Mouse (Mus musculus) heart, embryonic 11.5 days (tissue): ENCODE measurements at regions not wholly inside any gene's neighbourhood (a gene's known extent, or its start where the extent isn't known, plus 50 kb on each side); places are given as distances from the start of the nearest gene placed in this dataset.

ENCODE experiments used
- ATAC-seq: fragments of 200-750 bp; cut with Nextera tagmentation; replicated peaks from 2 replicates; pipeline ENCODE4 v1.8.0; 2017; ENCODE audit warnings: moderate library complexity; ENCODE audit not compliant: insufficient number of reproducible peaks, low FRiP score, low TSS enrichment
- H3K27ac ChIP-seq: fragments of 300-500 bp; sonication (generic); 2 replicates; pipeline ENCODE4 v1.5.1; 2014; ENCODE audit warnings: mild to moderate bottlenecking, low read depth, low read length
- H3K27me3 ChIP-seq: fragments of 300-500 bp; sonication (generic); 2 replicates; pipeline ENCODE4 v1.6.1; 2014; ENCODE audit warnings: mild to moderate bottlenecking, low read length, mixed read lengths; ENCODE audit not compliant: control insufficient read depth, insufficient read depth
- H3K36me3 ChIP-seq: fragments of 300-500 bp; sonication (generic); 2 replicates; pipeline ENCODE4 v1.6.1; 2014; ENCODE audit warnings: mild to moderate bottlenecking, low read length, moderate library complexity, mixed read lengths; ENCODE audit not compliant: control insufficient read depth, insufficient read depth
- H3K4me1 ChIP-seq: fragments of 300-500 bp; sonication (generic); 2 replicates; pipeline ENCODE4 v1.6.1; 2014; ENCODE audit warnings: low read length; ENCODE audit not compliant: control insufficient read depth, insufficient read depth
- H3K4me2 ChIP-seq: fragments of 300-500 bp; sonication (generic); 2 replicates; pipeline ENCODE4 v1.6.1; 2014; ENCODE audit warnings: mild to moderate bottlenecking, moderate library complexity
- H3K4me3 ChIP-seq: fragments of 300-500 bp; sonication (generic); 2 replicates; pipeline ENCODE4 v1.5.1; 2014; ENCODE audit warnings: low read depth, low read length
- H3K9ac ChIP-seq: fragments of 300-500 bp; sonication (generic); 2 replicates; pipeline ENCODE4 v1.6.1; 2014; ENCODE audit warnings: mild to moderate bottlenecking, low read depth, low read length, moderate library complexity
- H3K9me3 ChIP-seq: fragments of 300-500 bp; sonication (generic); replicated peaks from 2 replicates; pipeline ENCODE4 v1.6.1; 2016; ENCODE audit warnings: low read length; ENCODE audit not compliant: control insufficient read depth
- WGBS: fragments of 180-500 bp; shearing (Covaris S2); extraction: QIAGEN DNeasy Blood & Tissue Kit; methylation state at CpG from one replicate; pipeline ENCODE4 v1.1.7; 2014; ENCODE audit not compliant: insufficient replicate concordance; 5-methylcytosine and 5-hydroxymethylcytosine counted together

GRCm38 (mm10) chr5:28970404-28970803 lies 225.4 kb upstream of the Rnf32 start:
- 70% methylated on average over 2 of the region's 2 CpGs for WGBS
- H3K9ac ChIP-seq, result no peak overlapping the region
- H3K27me3 ChIP-seq, result no peaks in the 10 kb centered on the region
- H3K4me3 ChIP-seq, result no peak overlapping the region
- no peak overlapping the region for H3K4me2 ChIP-seq
- no peak overlapping the region for H3K27ac ChIP-seq
- no peak for ATAC-seq
- H3K36me3 ChIP-seq, result no peaks in the 10 kb centered on the region
- no peaks in the 10 kb centered on the region for H3K9me3 ChIP-seq
- no peaks in the 10 kb centered on the region for H3K4me1 ChIP-seq

GRCm38 (mm10) chr5:28955036-28955435 lies 240.8 kb upstream of the Rnf32 start:
- no peaks in the 10 kb centered on the region for H3K4me1 ChIP-seq
- H3K4me2 ChIP-seq, result no peak overlapping the region
- no peaks in the 10 kb centered on the region for H3K36me3 ChIP-seq
- no peak overlapping the region for H3K9ac ChIP-seq
- ATAC-seq, result no peak
- H3K9me3 ChIP-seq, result no peaks in the 10 kb centered on the region
- no peaks in the 10 kb centered on the region for H3K27me3 ChIP-seq
- no peak overlapping the region for H3K4me3 ChIP-seq
- no peak overlapping the region for H3K27ac ChIP-seq

GRCm38 (mm10) chr5:28947465-28947864 lies 248.3 kb upstream of the Rnf32 start:
- Histone ChIP-seq H3K9me3 (no peaks in the 10 kb centered on the region), H3K4me3 (no peak overlapping the region), H3K36me3 (no peaks in the 10 kb centered on the region), H3K27ac (no peak overlapping the region), H3K27me3 (no peaks in the 10 kb centered on the region), H3K9ac (no peak overlapping the region), H3K4me2 (no peak overlapping the region), H3K4me1 (peaks cover 4% of the 10 kb centered on the region)
- WGBS, result 28% methylated on average over 4 of the region's 4 CpGs
- no peak for ATAC-seq

GRCm38 (mm10) chr5:28943571-28944316 lies 252.0 kb upstream of the Rnf32 start:
- Histone ChIP-seq H3K4me3 (no peak overlapping the region), H3K9me3 (no peaks in the 10 kb centered on the region), H3K27me3 (no peaks in the 10 kb centered on the region), H3K9ac (no peak overlapping the region), H3K36me3 (no peaks in the 10 kb centered on the region), H3K27ac (no peak overlapping the region), H3K4me2 (no peak overlapping the region), H3K4me1 (peaks cover 4% of the 10 kb centered on the region)
- no peak for ATAC-seq
- WGBS, result 67% methylated on average over 13 of the region's 13 CpGs

- no peak for ATAC-seq
- H3K27me3 ChIP-seq, result no peaks in the 10 kb centered on the region
- 83% methylated on average over 5 of the region's 5 CpGs for WGBS
- no peak overlapping the region for H3K27ac ChIP-seq
- no peak overlapping the region for H3K4me3 ChIP-seq
- H3K9ac ChIP-seq, result no peak overlapping the region
- no peaks in the 10 kb centered on the region for H3K9me3 ChIP-seq
- H3K4me2 ChIP-seq, result no peak overlapping the region
- no peaks in the 10 kb centered on the region for H3K36me3 ChIP-seq
- no peaks in the 10 kb centered on the region for H3K4me1 ChIP-seq
These were observed 254.8 kb upstream of the Rnf32 start for GRCm38 (mm10) chr5:28940972-28941371.

- Histone ChIP-seq H3K36me3 (no peaks in the 10 kb centered on the region), H3K4me1 (no peaks in the 10 kb centered on the region), H3K4me2 (no peak overlapping the region), H3K27me3 (no peaks in the 10 kb centered on the region), H3K4me3 (no peak overlapping the region), H3K9me3 (no peaks in the 10 kb centered on the region), H3K27ac (no peak overlapping the region), H3K9ac (no peak overlapping the region)
- 64% methylated on average over 4 of the region's 4 CpGs for WGBS
- ATAC-seq, result no peak
These were observed 276.3 kb upstream of the Rnf32 start for GRCm38 (mm10) chr5:28919296-28920063.

GRCm38 (mm10) chr5:28904500-28904899 lies 291.3 kb upstream of the Rnf32 start:
- H3K27me3 ChIP-seq, result no peaks in the 10 kb centered on the region
- no peaks in the 10 kb centered on the region for H3K36me3 ChIP-seq
- no peak overlapping the region for H3K27ac ChIP-seq
- no peak overlapping the region for H3K4me2 ChIP-seq
- H3K9me3 ChIP-seq, result no peaks in the 10 kb centered on the region
- H3K4me1 ChIP-seq, result no peaks in the 10 kb centered on the region
- ATAC-seq, result no peak
- H3K9ac ChIP-seq, result no peak overlapping the region
- 41% methylated on average over 4 of the region's 4 CpGs for WGBS
- H3K4me3 ChIP-seq, result no peak overlapping the region

GRCm38 (mm10) chr5:28903805-28904320 lies 291.9 kb upstream of the Rnf32 start:
- H3K27me3 ChIP-seq, result no peaks in the 10 kb centered on the region
- H3K27ac ChIP-seq, result no peak overlapping the region
- no peaks in the 10 kb centered on the region for H3K36me3 ChIP-seq
- no peak for ATAC-seq
- H3K4me2 ChIP-seq, result no peak overlapping the region
- H3K4me3 ChIP-seq, result no peak overlapping the region
- no peaks in the 10 kb centered on the region for H3K9me3 ChIP-seq
- no peak overlapping the region for H3K9ac ChIP-seq
- no peaks in the 10 kb centered on the region for H3K4me1 ChIP-seq
- WGBS, result 34% methylated on average over 3 of the region's 3 CpGs
